Mouse (Mus musculus) limb, embryonic 10.5 days (tissue): ENCODE results near the gene Paxip1. TPM values are rescaled to one million over a fixed set of nuclear protein-coding genes. Genes with fewer than 3 reads are reported as not detected.

Experiments
- DNase-seq: peaks from one replicate; pipeline ENCODE4 v3.0.0-alpha.2; 2017; ENCODE audit warnings: low spot score
- H3K27ac ChIP-seq: fragments of 300-500 bp; sonication (generic); 2 replicates; pipeline ENCODE4 v1.5.1; 2016; ENCODE audit warnings: mild to moderate bottlenecking
- H3K27me3 ChIP-seq: fragments of 300-500 bp; sonication (generic); 2 replicates; pipeline ENCODE4 v1.6.1; 2016; ENCODE audit warnings: low read depth, mild to moderate bottlenecking; ENCODE audit not compliant: poor library complexity, severe bottlenecking
- H3K36me3 ChIP-seq: fragments of 300-500 bp; sonication (generic); 2 replicates; pipeline ENCODE4 v1.6.1; 2016; ENCODE audit warnings: mild to moderate bottlenecking, moderate library complexity
- H3K4me1 ChIP-seq: fragments of 300-500 bp; sonication (generic); 2 replicates; pipeline ENCODE4 v1.6.1; 2016
- H3K4me3 ChIP-seq: fragments of 300-500 bp; sonication (generic); 2 replicates; pipeline ENCODE4 v1.5.1; 2016; ENCODE audit warnings: mild to moderate bottlenecking, moderate library complexity
- H3K9me3 ChIP-seq: fragments of 300-500 bp; sonication (generic); replicated peaks from 2 replicates; pipeline ENCODE4 v1.6.1; 2016; ENCODE audit warnings: mild to moderate bottlenecking
- WGBS: fragments of 180-500 bp; shearing (Covaris S2); methylation state at CpG from one replicate; pipeline ENCODE4 v1.1.7; 2016; 5-methylcytosine and 5-hydroxymethylcytosine counted together
- polyA plus RNA-seq: library from polyadenylated mRNA; unstranded; fragments of >200 nt; fragmentation: Nextera tagmentation; extraction: Ambion mirVana; gene quantifications from 2 replicates; pipeline ENCODE4 v1.2.1, GENCODE M21; 2016

Paxip1 gene
- polyA plus RNA-seq, 1 experiment from 2014 or later = 60.0 TPM

DNA sequence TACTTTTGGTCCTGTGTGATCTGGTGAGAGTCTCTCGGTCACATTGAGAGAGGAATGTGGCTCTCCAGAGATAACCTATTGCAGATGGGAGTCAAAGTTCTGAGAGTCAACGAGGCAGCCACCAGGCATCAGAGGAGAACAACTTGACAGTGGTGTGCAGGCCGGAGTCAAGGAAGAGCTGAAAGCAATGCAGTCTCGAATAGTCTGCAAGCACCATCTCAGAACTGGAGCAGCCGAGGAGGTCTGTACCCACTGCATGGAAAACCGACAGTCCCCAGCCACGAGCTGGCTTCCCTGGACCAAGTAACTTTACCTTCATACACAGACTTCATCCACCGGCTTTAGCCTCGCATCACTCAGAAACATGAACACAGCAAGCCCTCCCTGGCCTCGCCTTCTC, 1.9 kb downstream of the Paxip1 start:
- Histone ChIP-seq H3K36me3 (peaks cover 51% of the 10 kb centered on the region), H3K9me3 (no peaks in the 10 kb centered on the region), H3K27me3 (no peaks in the 10 kb centered on the region), H3K27ac (no peak overlapping the region), H3K4me3 (peak overlapping the region; percentile 79), H3K4me1 (peaks cover 18% of the 10 kb centered on the region)
- 79% methylated on average over 10 of the region's 10 CpGs for WGBS
- no peak for DNase-seq

DNA sequence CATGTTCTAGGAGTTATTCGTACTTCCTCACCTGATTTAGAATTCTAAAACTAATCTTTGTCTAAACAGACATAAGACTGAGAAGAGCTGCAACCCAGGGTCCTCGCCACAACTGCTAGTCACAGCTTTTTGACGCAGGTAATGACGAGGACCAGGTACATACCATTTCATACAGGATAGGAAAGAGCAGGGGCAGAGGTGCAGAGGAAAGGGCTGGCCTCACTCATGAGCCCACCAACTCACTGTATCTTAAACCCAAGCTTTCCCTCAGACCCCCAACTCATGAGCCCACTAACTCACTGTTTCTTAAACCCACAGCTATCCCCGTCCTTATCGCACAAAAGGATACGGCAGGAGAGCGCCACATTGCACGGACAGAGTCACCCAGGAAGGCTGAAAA, 8.1 kb downstream of the Paxip1 start:
- no peaks in the 10 kb centered on the region for H3K4me1 ChIP-seq
- H3K36me3 ChIP-seq = peaks cover 99% of the 10 kb centered on the region
- H3K9me3 ChIP-seq = no peaks in the 10 kb centered on the region
- WGBS = 95% methylated on average over 9 of the region's 9 CpGs
- H3K4me3 ChIP-seq = no peak overlapping the region
- no peaks in the 10 kb centered on the region for H3K27me3 ChIP-seq
- DNase-seq = no peak
- H3K27ac ChIP-seq = no peak overlapping the region

DNA sequence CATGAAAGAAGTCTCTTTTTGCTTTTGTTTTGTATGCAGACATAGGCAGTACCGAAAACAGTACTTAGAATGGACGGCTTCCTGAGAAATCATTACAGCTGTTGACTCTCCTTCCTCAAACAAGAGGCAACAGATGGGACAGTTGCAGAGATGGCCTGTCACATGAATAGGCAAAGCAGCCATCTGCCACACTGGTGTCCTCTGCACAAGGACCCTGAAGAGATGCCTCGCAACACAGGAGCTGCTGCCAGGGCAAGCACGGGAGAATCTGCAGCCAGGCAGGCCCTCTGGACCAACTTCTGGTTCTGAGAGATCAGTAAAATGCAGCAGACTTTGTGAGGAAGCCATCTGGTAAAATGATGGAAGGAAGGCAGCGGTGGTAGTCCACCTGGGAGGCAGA, 23.5 kb downstream of the Paxip1 start:
- no peaks in the 10 kb centered on the region for H3K27me3 ChIP-seq
- H3K27ac ChIP-seq = no peak overlapping the region
- DNase-seq = no peak
- WGBS = 91% methylated on average over 5 of the region's 5 CpGs
- H3K9me3 ChIP-seq = no peaks in the 10 kb centered on the region
- H3K36me3 ChIP-seq = peaks cover 99% of the 10 kb centered on the region
- no peaks in the 10 kb centered on the region for H3K4me1 ChIP-seq
- H3K4me3 ChIP-seq = no peak overlapping the region

DNA sequence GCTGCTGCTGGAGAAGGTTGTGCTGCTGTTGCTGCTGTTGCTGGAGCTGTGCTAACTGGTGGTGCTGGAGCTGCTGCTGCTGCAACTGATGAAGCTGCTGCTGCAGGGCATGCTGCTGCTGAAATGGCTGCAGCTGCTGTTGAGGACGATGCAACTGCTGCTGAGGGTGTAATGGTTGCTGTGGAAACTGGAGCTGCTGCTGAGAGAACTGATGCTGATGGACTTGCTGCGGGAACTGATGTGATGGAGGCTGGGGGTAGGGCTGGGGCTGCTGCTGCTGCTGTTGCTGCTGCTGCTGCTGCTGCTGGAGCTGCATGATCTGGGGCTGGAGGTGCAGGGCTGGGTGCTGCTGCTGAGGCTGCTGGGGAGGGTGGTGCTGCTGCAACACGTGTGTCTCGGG, 25.7 kb downstream of the Paxip1 start:
- peaks cover 99% of the 10 kb centered on the region for H3K36me3 ChIP-seq
- 88% methylated on average over 4 of the region's 4 CpGs for WGBS

DNA sequence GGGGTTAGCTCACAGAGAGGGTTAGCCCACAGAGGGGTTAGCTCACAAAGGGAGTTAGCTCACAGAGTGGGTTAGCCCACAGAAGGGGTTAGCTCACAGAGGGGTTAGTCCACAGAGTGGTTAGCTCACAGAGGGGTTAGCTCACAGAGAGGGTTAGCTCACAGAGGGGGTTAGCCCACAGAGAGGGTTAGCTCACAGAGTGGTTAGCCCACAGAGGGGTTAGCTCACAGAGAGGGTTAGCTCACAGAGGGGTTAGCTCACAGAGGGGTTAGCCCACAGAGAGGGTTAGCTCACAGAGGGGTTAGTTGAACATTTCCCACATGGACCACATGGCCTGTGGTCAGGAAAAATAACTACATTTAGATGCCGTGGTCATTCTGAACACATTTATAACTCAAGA, 46.5 kb downstream of the Paxip1 start:
- 93% methylated on average over 1 of the region's 1 CpGs for WGBS
- no peak overlapping the region for H3K4me3 ChIP-seq
- DNase-seq = no peak
- peaks cover 95% of the 10 kb centered on the region for H3K36me3 ChIP-seq
- no peak overlapping the region for H3K27ac ChIP-seq
- no peaks in the 10 kb centered on the region for H3K4me1 ChIP-seq
- H3K27me3 ChIP-seq = no peaks in the 10 kb centered on the region
- H3K9me3 ChIP-seq = no peaks in the 10 kb centered on the region

More for the DNA sequence above, 25.7 kb downstream of the Paxip1 start:
- H3K27me3 ChIP-seq = no peaks in the 10 kb centered on the region
- H3K9me3 ChIP-seq = no peaks in the 10 kb centered on the region
- no peak overlapping the region for H3K4me3 ChIP-seq
- no peak for DNase-seq
- H3K4me1 ChIP-seq = no peaks in the 10 kb centered on the region
- H3K27ac ChIP-seq = no peak overlapping the region

DNA sequence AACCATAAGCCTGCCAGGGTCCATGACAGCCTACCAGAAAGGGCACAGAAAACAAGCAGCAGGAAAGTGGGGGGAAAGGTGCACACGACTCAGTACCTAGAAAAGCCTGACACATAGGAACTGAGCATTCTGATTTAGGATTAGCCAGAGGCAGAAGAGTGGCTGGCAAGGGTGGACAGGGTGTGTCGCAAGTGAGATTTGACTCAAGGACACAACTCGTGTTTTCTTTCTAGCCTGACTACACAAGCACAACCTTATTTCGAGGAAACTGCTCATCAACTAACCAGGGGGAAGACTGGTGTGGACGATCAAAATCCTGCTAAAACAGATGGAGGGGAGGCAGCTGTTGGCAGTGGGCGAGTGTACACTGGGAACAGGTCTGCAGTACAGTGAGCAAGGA, 52.3 kb downstream of the Paxip1 start:
- 84% methylated on average over 6 of the region's 6 CpGs for WGBS
- no peaks in the 10 kb centered on the region for H3K4me1 ChIP-seq
- no peaks in the 10 kb centered on the region for H3K27me3 ChIP-seq

DNA sequence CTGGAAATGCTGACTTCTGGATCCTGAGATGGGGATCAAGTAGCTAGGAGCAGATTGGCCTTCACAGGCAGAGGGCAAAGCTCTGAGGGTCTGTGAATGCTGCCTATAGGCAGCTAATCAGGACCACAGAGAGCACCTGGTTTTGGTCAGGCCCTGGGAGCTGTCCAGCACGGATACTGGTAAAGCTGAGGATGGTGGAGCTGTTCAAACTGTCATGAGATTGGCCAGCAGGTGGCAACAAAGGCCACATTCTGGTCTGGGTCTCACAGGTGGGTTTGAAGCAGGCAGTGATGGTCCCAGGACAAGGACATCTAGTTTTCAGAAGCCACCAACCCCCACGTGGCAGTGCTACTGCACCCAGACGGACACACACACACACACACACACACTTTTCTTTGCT, 54.3 kb downstream of the Paxip1 start:
- no peak overlapping the region for H3K4me3 ChIP-seq
- H3K9me3 ChIP-seq = 0 out of 2 replicates have a peak, but pooled peaks cover 4% of the 10 kb centered on the region
- H3K4me1 ChIP-seq = no peaks in the 10 kb centered on the region
- H3K27ac ChIP-seq = no peak overlapping the region
- peak; percentile 89 for DNase-seq
- H3K27me3 ChIP-seq = no peaks in the 10 kb centered on the region
- H3K36me3 ChIP-seq = peaks cover 24% of the 10 kb centered on the region
- 14% methylated on average over 3 of the region's 3 CpGs for WGBS

More for the DNA sequence above, 52.3 kb downstream of the Paxip1 start:
- Histone ChIP-seq H3K9me3 (0 out of 2 replicates have a peak, but pooled peaks cover 4% of the 10 kb centered on the region), H3K4me3 (no peak overlapping the region), H3K36me3 (peaks cover 44% of the 10 kb centered on the region), H3K27ac (no peak overlapping the region)
- DNase-seq = no peak

DNA sequence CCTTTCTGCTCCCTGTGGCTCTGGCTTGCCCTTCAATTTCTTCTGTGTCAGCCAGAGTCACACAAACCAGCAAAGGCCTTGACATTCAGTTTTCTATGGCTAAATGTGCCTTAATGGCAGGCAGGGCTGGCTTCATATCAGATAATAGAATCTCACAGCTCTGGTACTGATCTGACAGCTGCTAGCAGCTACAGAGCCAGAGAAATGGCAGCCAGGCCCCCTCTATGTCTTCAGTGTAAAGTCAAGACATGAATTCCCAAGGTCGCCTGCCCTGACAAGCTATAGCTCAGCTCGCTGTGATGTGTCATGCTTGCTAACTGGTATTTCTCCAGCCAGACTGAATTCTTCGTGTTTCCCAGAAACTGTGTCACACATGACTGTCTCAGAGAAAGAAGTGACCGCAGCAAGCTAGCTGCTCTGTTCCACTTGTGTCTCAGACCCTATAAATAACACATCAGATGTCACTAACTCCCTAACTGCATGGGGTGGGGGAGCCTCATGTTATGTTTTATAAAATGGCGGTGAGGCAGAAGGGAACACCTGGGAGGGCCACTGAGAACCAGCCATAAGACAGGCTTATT, 59.1 kb downstream of the Paxip1 start:
- Histone ChIP-seq H3K27ac (no peak overlapping the region), H3K9me3 (0 out of 2 replicates have a peak, but pooled peaks cover 4% of the 10 kb centered on the region), H3K4me1 (no peaks in the 10 kb centered on the region), H3K27me3 (no peaks in the 10 kb centered on the region), H3K36me3 (no peaks in the 10 kb centered on the region), H3K4me3 (no peak overlapping the region)
- DNase-seq = no peak
- WGBS = 85% methylated on average over 5 of the region's 5 CpGs

DNA sequence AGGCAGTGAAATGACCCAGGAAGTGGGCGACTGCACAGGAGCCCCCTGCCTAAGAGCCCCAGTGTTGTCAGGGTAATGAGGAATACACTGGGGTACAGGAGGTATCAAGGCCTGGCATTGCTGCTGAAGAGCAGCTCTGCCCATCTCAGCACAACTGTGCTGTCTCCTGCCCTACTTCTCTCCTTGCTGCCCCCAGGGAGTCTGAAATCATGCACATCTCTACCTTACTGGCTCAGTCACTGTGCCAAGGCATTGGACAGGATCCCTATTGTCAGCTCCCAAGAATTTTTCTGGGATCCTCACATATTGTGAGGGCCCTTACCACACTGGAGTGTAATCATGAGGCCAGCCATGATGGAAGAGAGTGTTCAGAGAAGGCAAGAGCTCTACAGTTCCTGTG, 60.1 kb downstream of the Paxip1 start:
- Histone ChIP-seq H3K4me3 (no peak overlapping the region), H3K27ac (no peak overlapping the region), H3K9me3 (0 out of 2 replicates have a peak, but pooled peaks cover 4% of the 10 kb centered on the region), H3K27me3 (no peaks in the 10 kb centered on the region), H3K36me3 (no peaks in the 10 kb centered on the region), H3K4me1 (no peaks in the 10 kb centered on the region)
- 76% methylated on average over 1 of the region's 1 CpGs for WGBS
- no peak for DNase-seq

DNA sequence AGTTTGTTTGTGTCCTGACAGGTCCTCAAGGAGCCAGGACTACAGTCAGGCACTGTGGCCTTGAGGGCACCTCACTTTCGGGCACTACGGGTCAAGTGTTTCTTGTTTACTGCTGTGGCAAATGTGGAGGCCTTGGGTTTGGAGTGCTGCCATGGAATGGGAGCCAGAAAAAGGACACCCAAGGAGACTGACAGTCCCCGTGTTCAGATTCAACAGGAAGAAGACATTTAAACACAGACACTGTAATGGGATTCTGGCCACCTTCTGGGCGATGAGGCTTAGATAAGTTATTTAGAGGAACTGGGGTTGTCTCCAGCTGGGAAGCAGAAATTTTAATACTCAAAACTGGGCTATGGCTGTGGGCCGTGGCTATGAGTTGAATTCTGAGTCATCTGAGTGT, 60.8 kb downstream of the Paxip1 start:
- H3K4me1 ChIP-seq = no peaks in the 10 kb centered on the region
- no peaks in the 10 kb centered on the region for H3K27me3 ChIP-seq
- H3K9me3 ChIP-seq = 0 out of 2 replicates have a peak, but pooled peaks cover 4% of the 10 kb centered on the region
- no peak overlapping the region for H3K4me3 ChIP-seq
- no peak overlapping the region for H3K27ac ChIP-seq
- H3K36me3 ChIP-seq = no peaks in the 10 kb centered on the region
- no peak for DNase-seq
- WGBS = 84% methylated on average over 5 of the region's 5 CpGs

DNA sequence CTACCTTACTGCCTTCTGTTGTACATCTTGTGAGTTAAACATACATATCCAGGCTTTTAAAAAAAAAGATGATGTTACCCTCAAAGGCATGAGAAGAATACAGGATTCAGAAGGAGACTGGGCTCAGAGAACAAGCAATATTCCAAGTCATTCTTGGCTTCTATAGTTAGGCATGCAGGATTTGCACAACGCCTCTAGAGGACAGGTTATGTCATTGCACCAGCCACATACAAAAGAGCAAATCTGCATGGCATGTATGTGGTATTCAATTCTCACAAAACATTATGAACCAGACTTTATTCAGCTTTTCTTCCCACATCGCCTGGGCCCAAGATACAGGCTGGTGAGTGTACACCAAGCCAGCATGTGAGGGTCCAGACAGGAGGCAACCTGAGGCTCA, 67.0 kb downstream of the Paxip1 start:
- 37% methylated on average over 2 of the region's 2 CpGs for WGBS
- H3K4me1 ChIP-seq = no peaks in the 10 kb centered on the region
- DNase-seq = no peak
- H3K9me3 ChIP-seq = no peaks in the 10 kb centered on the region
- no peaks in the 10 kb centered on the region for H3K36me3 ChIP-seq
- no peak overlapping the region for H3K27ac ChIP-seq
- H3K4me3 ChIP-seq = no peak overlapping the region
- no peaks in the 10 kb centered on the region for H3K27me3 ChIP-seq

DNA sequence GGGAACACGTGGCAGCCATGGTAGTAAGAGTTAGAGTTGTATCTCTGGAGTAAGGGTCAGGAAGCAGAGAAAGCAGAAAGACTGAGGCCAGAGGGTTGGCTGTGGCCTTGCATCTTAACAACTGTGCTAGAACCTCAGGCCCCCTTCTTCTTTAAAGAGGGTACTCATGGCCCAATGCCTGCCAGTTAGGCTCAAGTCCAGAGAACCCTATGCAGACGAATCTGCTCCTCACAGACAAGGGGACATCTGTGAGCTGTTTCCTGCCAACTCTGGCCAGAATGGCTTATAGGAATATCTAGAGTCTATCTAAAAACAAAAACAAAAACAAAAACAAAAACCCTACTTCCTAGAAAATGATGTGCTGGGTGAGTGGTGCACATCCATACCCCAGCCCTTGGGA, 72.2 kb downstream of the Paxip1 start:
- WGBS = 82% methylated on average over 2 of the region's 2 CpGs

DNA sequence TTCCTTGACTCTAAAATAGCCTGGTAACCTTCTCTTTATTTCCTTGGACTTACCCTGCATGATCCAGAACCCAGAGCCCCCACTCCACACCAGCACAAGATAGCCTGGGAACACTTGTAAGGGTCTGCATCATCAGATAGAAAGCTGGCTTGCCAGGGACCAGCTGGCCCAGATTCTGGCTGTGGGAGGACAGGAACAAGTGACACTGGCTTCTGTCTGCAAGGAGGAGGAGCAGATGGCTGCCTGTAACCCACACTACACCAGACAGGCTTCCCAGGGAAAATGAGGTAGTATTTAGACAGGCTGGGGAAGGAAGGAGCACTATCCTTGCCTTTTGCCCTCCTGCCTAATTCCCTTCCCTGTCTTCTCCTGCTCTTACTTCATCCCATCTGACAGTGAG, 74.2 kb downstream of the Paxip1 start:
- no peaks in the 10 kb centered on the region for H3K36me3 ChIP-seq
- H3K27me3 ChIP-seq = no peaks in the 10 kb centered on the region
- no peak for DNase-seq
- H3K27ac ChIP-seq = no peak overlapping the region
- peaks cover 8% of the 10 kb centered on the region for H3K4me1 ChIP-seq
- H3K9me3 ChIP-seq = no peaks in the 10 kb centered on the region
- H3K4me3 ChIP-seq = no peak overlapping the region

More for the DNA sequence above, 72.2 kb downstream of the Paxip1 start:
- Histone ChIP-seq H3K9me3 (no peaks in the 10 kb centered on the region), H3K27ac (no peak overlapping the region), H3K36me3 (no peaks in the 10 kb centered on the region), H3K4me1 (peaks cover 4% of the 10 kb centered on the region), H3K4me3 (no peak overlapping the region), H3K27me3 (no peaks in the 10 kb centered on the region)
- DNase-seq = no peak

DNA sequence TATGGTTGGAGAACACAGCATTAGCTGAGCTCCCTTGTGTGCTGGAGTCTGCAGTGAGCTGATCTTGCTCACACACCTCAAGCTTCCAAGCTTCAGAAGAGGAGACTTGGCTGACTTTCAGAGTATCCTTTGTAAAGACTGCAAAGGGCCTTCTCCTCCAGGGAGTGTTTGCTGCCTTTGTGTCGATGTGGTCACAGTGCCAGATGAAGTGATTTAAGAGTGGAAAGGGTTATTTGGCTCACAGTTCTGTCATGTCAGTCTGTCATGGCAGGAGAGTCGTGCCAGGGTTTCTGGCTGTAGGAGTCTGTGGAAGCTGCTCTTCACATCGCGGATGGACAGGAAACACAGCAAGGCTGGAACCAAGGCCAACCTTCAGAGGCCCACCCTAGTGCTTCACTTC, 75.5 kb downstream of the Paxip1 start:
- no peaks in the 10 kb centered on the region for H3K36me3 ChIP-seq
- no peak for DNase-seq
- WGBS = 94% methylated on average over 4 of the region's 4 CpGs
- H3K4me3 ChIP-seq = no peak overlapping the region
- H3K27ac ChIP-seq = no peak overlapping the region
- H3K27me3 ChIP-seq = no peaks in the 10 kb centered on the region
- peaks cover 8% of the 10 kb centered on the region for H3K4me1 ChIP-seq
- no peaks in the 10 kb centered on the region for H3K9me3 ChIP-seq
